Mouse (Mus musculus) 3134 (cell line): ENCODE measurements around the gene Fras1.

Experiments
- DNase-seq: peaks from one replicate; pipeline ENCODE4 v3.0.0-alpha.2; 2011; ENCODE audit warnings: low spot score; ENCODE audit not compliant: insufficient read length; ENCODE audit errors: extremely low read depth

The Fras1 gene

GRCm38 (mm10) chr5:96639213-96639910 is 265.6 kb downstream of the Fras1 start:
- DNase-seq: no peak

DNA sequence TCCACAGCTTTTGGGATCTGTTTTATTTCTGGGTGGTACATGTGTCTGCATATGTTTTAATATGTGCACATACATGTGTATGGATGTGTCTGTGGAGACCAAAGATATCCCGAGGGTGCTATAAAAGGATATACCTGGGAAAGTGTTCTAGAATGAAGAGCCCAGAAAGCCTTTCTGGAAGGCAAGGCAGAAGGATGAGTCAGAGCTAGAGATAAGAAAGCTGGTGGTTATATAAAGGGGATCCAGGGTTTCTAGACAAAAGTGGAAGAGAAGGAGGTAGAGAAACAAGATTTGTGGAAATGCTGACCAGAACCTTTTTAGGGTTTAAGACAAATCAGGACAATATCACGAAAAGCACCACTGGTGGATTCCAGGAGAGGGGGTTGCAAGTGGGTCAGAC is 267.5 kb downstream of the Fras1 start:
- no peak for DNase-seq

DNA sequence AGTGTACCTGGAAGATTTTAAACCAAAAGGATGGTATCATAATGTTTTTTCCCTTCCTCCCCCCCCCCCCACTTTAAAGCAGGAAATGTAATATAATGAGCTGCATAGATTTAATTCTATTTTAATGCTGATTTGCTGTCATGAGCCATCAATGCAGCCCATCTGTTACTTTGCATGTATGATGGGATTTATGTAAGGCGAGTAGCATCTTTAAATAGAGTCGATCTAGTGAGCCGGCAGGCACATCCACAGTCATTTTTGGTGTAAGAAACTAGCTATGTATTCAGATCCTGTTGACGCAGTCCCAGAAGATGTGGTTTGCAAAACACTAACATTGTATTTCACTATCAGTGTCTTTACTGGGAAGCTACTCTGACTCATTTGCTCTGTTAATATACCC is 301.9 kb downstream of the Fras1 start:
- DNase-seq: no peak

DNA sequence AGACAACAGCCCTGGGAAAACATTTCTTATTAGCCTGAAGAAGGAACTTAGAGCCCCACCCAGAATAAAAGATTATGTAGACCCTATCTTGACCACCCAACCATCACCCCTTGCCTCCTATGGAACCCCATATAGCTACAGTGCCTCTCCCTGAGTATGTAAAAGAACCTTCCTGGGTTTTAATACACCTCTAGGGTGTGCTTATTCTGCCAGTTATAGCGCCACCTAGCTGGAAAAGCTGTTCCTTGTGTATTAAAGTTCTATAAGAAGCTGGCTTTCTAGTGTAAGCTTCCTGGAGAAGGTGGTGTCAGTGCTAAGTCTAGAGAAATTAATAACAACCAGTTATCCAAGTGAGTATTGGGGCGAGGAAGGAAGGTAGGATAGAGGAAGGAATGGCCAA is 303.7 kb downstream of the Fras1 start:
- DNase-seq: no peak

- no peak for DNase-seq
Observed at GRCm38 (mm10) chr5:96681085-96681484, 307.3 kb downstream of the Fras1 start.

DNA sequence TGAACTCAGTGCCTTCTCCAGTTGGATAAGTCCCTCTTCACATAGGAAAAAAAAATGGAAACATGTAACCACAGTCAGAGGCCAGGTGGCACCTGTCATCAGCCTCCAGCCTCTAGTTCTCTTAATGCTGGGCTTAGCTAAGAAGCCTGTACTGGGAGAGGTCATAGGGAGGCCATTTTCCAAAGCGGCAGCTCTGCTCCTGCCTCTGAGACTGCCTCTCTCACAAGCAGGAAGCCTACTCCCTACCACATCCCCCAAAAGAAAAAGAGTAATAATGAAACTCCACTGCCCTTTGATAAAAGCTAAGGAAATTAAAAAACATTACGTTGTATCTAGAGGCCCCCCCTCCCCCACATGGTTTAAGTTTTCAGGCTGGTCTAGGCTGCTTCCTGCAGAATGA is 309.0 kb downstream of the Fras1 start:
- DNase-seq: no peak

DNA sequence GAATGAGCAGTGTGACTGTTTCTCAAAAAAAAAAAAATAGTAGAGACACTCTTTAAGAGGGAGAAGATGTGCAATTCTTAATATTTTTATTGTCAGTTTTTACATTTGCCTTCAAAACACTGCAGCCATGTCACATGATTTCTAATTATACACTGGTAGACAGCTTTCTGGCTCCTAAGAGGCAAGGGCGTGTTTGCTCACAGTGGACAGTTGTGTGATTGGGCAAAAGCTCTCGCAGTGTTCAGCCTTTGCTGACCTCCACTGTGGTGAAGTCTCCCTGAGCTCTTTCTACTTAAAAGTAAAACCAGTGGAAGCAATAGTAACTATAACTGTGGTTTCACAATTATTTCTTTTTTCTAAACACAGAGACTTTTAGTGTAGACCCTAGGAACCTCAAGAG is 315.1 kb downstream of the Fras1 start:
- no peak for DNase-seq

DNA sequence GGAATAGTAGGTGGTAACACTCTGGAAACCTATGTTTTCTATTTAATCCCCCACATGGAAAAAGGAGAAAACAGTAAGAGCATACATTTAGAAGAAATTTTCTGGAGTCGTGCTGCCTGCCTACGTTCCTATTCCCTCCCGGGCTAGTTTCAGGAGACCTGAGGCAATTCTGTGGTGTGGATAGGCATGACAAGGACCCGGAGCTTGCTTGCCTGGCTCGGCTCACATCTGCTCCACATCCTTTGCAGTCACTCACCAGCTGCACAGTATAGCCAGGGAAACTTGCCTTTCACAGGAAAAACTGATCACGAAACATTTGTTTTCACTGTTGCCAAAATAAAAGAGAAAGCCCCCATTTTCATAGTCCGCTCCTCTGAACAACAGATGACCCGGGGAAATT is 325.2 kb downstream of the Fras1 start:
- DNase-seq: no peak

DNA sequence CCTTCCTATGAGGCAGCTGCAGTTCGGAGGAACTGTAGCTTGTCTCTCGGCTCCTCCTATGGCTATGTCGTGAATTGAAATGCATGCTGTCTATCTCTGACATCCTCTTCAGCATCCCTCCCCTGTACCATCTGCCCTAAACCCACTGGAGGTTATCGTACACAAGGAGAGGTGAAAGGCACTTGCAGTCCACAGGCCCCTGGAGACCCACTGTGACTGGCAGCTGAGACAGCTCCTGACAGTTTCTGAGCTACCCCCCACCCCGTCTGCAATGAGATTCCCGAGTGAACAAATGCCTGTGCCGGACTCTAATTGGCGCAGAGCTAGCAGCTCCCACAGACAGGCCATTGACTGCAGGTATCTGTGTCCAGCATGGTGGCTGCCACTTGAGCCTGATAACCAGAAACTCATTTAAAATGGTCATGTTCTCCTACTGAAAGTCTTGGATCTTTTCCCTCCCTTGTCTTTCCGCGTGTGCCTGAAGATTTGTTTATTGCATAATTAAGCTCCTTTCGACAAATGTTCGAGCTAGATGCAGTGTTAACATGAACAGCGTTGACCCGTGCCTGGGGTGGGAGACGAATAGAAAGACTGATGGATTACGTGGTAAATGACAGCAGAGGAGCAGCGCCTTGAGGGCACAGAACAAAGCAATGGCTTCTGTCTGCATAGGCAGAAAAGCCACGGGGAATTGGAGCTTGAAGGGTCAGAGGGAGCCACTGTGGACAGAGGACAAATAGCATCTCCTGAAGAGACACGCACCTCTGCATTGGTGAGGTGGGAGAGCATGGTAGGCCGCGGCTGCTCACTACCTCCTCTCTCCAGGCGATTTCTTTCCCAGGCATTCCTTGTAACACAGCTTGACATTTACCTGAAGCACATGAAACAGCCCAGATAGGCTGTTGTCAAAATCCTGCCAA is 329.2 kb downstream of the Fras1 start:
- no peak for DNase-seq

GRCm38 (mm10) chr5:96708515-96708914 is 334.8 kb downstream of the Fras1 start:
- no peak for DNase-seq

- no peak for DNase-seq
Observed at GRCm38 (mm10) chr5:96712089-96712684, 338.4 kb downstream of the Fras1 start.

DNA sequence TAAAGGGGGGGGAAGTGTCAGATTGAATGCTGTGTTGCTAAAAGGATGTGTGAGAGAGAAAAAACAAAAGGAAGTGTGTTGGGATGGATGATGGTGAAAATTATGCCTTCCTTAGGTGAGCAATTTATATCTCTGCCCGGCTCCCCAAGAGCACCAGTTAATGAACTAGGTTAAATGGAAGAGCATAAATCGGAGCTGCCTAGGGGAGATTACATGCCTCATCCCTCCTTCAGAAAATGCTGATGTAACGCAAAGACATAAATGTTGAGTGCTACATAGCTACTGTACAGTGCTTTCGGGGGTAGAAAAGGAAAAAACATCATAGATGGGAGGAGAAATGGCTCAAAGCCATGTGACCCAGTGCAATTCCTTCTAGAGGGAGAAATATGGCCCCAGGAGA is 339.0 kb downstream of the Fras1 start:
- DNase-seq: no peak

DNA sequence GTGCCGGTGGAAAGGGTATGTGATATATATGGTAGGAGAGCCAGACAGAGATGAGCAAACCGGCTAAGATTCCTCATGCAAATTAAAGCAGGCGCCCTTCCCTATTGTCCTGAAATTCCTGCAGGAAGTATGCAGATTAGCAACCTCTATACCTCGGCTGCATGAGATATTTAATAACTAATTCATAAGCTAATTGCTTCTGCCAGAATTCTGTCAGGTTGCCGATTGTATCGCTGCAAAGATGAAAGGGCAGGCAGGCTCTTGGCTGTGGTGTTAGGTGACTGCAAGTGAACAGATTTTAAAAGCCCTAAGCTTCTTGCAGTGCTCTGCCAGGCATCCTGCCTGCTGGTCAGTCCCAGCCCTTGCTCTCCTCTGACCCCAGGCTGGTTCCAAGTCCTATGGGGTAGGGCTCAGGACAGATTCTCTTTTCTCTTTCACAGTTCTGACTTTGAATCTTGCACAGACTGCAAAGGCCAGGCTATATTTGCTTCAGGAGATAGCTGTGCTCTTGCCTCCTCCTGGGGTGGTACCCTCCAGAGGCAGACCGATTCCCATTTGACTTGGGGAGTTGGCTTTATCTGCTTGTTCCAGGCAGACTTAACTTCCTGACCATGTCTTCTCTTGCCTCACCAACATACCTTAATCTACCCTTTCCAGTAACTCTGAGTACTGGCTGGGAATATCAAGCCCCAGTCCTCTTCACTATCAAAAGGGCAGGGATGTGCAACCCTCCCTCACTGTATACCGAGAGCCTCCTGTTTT is 342.7 kb downstream of the Fras1 start:
- no peak for DNase-seq

- no peak for DNase-seq
Observed at GRCm38 (mm10) chr5:96717690-96718089, 343.9 kb downstream of the Fras1 start.

GRCm38 (mm10) chr5:96718601-96719000 is 344.8 kb downstream of the Fras1 start:
- DNase-seq: no peak

DNA sequence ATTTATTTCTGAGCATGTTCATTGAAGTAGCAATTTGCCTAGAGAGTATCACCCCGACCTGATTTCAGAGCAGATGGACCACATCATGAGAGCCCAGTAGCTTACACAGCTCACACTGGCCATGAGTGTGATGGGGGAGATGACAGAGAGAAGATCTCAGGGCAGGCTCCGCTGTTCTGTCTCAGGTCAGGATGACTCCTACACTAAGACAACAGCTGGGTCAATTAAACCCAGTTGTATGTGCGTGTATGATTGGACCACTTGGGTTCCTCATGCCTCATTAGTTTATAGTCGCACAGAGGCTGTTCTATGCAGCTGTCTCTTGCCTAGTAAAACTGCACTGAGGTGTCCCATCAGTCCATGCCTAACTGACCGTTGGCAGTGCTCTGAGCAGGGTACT is 345.5 kb downstream of the Fras1 start:
- no peak for DNase-seq

DNA sequence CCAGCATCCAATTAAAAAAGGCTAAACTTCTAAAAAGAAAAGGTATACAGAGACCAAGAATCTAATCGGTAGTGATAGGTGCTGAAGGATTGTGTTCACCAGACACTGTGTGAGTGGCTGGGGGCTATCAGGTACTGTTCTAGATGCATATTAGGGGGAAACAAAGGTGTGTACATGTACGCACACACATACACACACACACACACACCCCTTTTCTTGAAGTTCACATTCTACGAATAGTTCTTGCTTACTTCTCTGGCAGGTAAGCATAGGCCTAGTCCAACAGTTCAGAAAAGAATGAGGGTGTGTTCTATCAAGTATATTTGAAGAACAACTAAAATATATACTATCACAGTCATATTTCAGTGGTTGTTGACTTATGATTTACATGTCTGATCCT is 348.9 kb downstream of the Fras1 start:
- no peak for DNase-seq

- no peak for DNase-seq
Observed at GRCm38 (mm10) chr5:96739138-96739878, 365.6 kb downstream of the Fras1 start.

GRCm38 (mm10) chr5:96747195-96747984 is 373.6 kb downstream of the Fras1 start:
- DNase-seq: no peak
